In the genomic region with DNA sequence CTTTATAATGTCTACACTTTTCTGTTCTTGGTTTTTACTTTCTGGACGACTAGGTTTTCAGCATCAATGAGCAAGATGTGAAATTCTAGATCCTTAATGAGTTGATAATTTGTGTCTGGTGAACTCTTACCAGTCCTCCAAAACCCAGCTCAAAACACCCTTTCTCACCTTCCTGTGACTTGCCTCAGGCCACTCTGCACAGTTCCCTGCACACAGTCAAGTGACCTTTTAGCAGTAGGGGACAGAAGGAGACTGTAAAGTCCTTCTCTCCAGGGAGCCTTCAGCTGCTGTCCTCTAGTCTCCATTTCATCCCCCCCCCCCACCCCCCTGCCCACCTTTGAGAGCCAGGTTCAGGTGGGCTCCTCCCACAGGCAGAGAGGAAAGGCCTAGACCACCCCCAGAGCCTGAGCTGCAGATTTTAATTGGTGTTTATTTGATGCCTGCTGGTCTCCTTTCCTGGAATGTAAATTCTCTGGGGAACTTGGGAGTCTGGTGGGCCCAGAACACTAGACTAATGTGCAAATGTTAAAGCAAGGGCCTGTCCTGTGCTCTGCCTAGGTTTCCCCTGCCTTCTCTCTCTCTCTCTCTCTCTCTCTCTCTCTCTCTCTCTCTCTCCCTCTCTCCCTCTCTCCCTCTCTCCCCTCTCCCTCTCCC, we compare ENCODE assay signal across 12 mouse cellular contexts.
DNase-seq lines count a peak whose midpoint lies in the region; ATAC-seq and TF ChIP-seq lines count a peak whose summit lies in the region.
"Had no signal": no experiment of that assay in that cellular context is flagged by ENCODE, and none has a peak within 500 bp of the region (broad histone marks: within the 10 kb centered on the region; RNA-seq: fewer than 3 reads in every experiment).

No protein-coding gene starts in this region.

- H3K9me3 ChIP-seq in intestine, embryonic 14.5 days (ENCODE audit: control insufficient read depth, low read length) = no peaks in the 10 kb centered on the region
- no peaks in the 10 kb centered on the region for H3K9me3 ChIP-seq in intestine, postnatal 0 days (ENCODE audit: control insufficient read depth)
- no peaks in the 10 kb centered on the region for H3K9me3 ChIP-seq in embryonic facial prominence, embryonic 12.5 days
- H3K9me3 ChIP-seq in limb, embryonic 12.5 days = no peaks in the 10 kb centered on the region

- ATAC-seq in intestine, embryonic 14.5 days (replicated peaks; ENCODE audit: low FRiP score, low TSS enrichment, low read depth) = no peak
- no peak for ATAC-seq in intestine, postnatal 0 days
- ATAC-seq in Patski = peak; percentile 60
- ATAC-seq in embryonic facial prominence, embryonic 12.5 days (ENCODE audit: insufficient number of reproducible peaks, insufficient read depth, low FRiP score, low TSS enrichment) = no peak; the same call in 1 of the 2 replicates
- no peak for ATAC-seq in limb, embryonic 12.5 days (ENCODE audit: insufficient number of reproducible peaks, insufficient read depth, low FRiP score, low TSS enrichment, low read depth)
- no peak for ATAC-seq in monocyte, adult 5-6 weeks (replicated peaks; ENCODE audit: insufficient number of reproducible peaks, low FRiP score, low TSS enrichment, poor library complexity, severe bottlenecking)

- intact Hi-C loops in left cerebral cortex, postnatal 25 days (cut with DNase I) = no loop called here

- TF ChIP-seq CTCF in intestine, postnatal 0 days (IDR thresholded peaks at IDR 0.05; ENCODE audit: low read depth) = no peak
- TF ChIP-seq CTCF in Patski (IDR thresholded peaks at IDR 0.05) = no peak

- no peak overlapping the region for H3K4me2 ChIP-seq in intestine, embryonic 14.5 days (ENCODE audit: low read length)
- H3K4me2 ChIP-seq in intestine, postnatal 0 days (replicated peaks; ENCODE audit: low read depth) = no peak overlapping the region
- no peak overlapping the region for H3K4me2 ChIP-seq in embryonic facial prominence, embryonic 12.5 days (replicated peaks)
- no peak overlapping the region for H3K4me2 ChIP-seq in limb, embryonic 12.5 days
- H3K4me2 ChIP-seq: midbrain, embryonic 11.5 days had no signal

- H3K4me1 ChIP-seq in intestine, embryonic 14.5 days (replicated peaks; ENCODE audit: control insufficient read depth, insufficient read depth, low read length) = peaks cover 33% of the 10 kb centered on the region
- no peaks in the 10 kb centered on the region for H3K4me1 ChIP-seq in intestine, postnatal 0 days (replicated peaks; ENCODE audit: control insufficient read depth, insufficient read depth, low read length)
- H3K4me1 ChIP-seq in embryonic facial prominence, embryonic 12.5 days = peaks cover 50% of the 10 kb centered on the region
- peaks cover 47% of the 10 kb centered on the region for H3K4me1 ChIP-seq in limb, embryonic 12.5 days (replicated peaks)

- H3K4me3 ChIP-seq in intestine, embryonic 14.5 days (ENCODE audit: low read depth, low read length) = no peak overlapping the region
- H3K4me3 ChIP-seq in intestine, postnatal 0 days (ENCODE audit: low read depth, low read length) = no peak overlapping the region
- H3K4me3 ChIP-seq in embryonic facial prominence, embryonic 12.5 days = no peak overlapping the region
- no peak overlapping the region for H3K4me3 ChIP-seq in limb, embryonic 12.5 days (replicated peaks)

- no peak for DNase-seq in intestine, embryonic 14.5 days (ENCODE audit: low spot score)
- DNase-seq in Patski (ENCODE audit: low read depth, low spot score) = no peak
- no peak for DNase-seq in left cerebral cortex, postnatal 25 days (ENCODE audit: low spot score in 2 of 2)
- DNase-seq: cerebellum, adult 2 months; kidney, adult 2 months; lung, postnatal 10 days had no signal

- no peaks in the 10 kb centered on the region for H3K36me3 ChIP-seq in intestine, embryonic 14.5 days (ENCODE audit: control insufficient read depth, insufficient read depth, low read length)
- H3K36me3 ChIP-seq in intestine, postnatal 0 days (ENCODE audit: control insufficient read depth, insufficient read depth) = no peaks in the 10 kb centered on the region
- no peaks in the 10 kb centered on the region for H3K36me3 ChIP-seq in embryonic facial prominence, embryonic 12.5 days
- H3K36me3 ChIP-seq in limb, embryonic 12.5 days = no peaks in the 10 kb centered on the region

- POLR2A ChIA-PET in Patski (lab: Charles Lee) = interaction anchor here (0.6 to 1.3 kb wide), 2 partner anchors 8 to 34 kb away, joined by 3 read pairs; no protein-coding TSS in a partner anchor

- in situ Hi-C loops in Patski (cut with MboI; ENCODE audit: low pct_unique_long_range_greater_than_20kb) = no loop called here

- H3K9ac ChIP-seq in intestine, embryonic 14.5 days (ENCODE audit: low read length) = no peak overlapping the region
- no peak overlapping the region for H3K9ac ChIP-seq in intestine, postnatal 0 days (ENCODE audit: low read depth, low read length)
- H3K9ac ChIP-seq in embryonic facial prominence, embryonic 12.5 days = peak overlapping the region; percentile 27; the same call in 1 of the 2 replicates
- no peak overlapping the region for H3K9ac ChIP-seq in limb, embryonic 12.5 days (replicated peaks)
- H3K9ac ChIP-seq: liver, embryonic 14.5 days had no signal

- CTCF ChIA-PET in Patski (lab: Charles Lee) = interaction anchor here (1.5 to 2.1 kb wide), 2 partner anchors 48 to 184 kb away, joined by 3 to 5 read pairs; no protein-coding TSS in a partner anchor

- H3K27me3 ChIP-seq in intestine, embryonic 14.5 days (replicated peaks; ENCODE audit: control insufficient read depth, insufficient read depth, low read length) = no peaks in the 10 kb centered on the region
- H3K27me3 ChIP-seq in intestine, postnatal 0 days (replicated peaks; ENCODE audit: control insufficient read depth, insufficient read depth, low read length) = no peaks in the 10 kb centered on the region
- H3K27me3 ChIP-seq in Patski = no peaks in the 10 kb centered on the region
- no peaks in the 10 kb centered on the region for H3K27me3 ChIP-seq in embryonic facial prominence, embryonic 12.5 days
- no peaks in the 10 kb centered on the region for H3K27me3 ChIP-seq in limb, embryonic 12.5 days

- WGBS in intestine, embryonic 14.5 days = 55% methylated on average over 1 of the region's 1 CpGs
- 63% methylated on average over 1 of the region's 1 CpGs for WGBS in intestine, postnatal 0 days
- WGBS in embryonic facial prominence, embryonic 12.5 days = 10% methylated on average over 1 of the region's 1 CpGs
- 4% methylated on average over 1 of the region's 1 CpGs for WGBS in limb, embryonic 12.5 days

- H3K27ac ChIP-seq in intestine, embryonic 14.5 days (ENCODE audit: low read depth) = peak overlapping the region; percentile 65
- H3K27ac ChIP-seq in intestine, postnatal 0 days (ENCODE audit: low read depth, low read length) = no peak overlapping the region
- peak overlapping the region; percentile 79 for H3K27ac ChIP-seq in embryonic facial prominence, embryonic 12.5 days
- peak overlapping the region; percentile 79 for H3K27ac ChIP-seq in limb, embryonic 12.5 days
- H3K27ac ChIP-seq: liver, embryonic 14.5 days had no signal
